Mouse (Mus musculus): ENCODE measurements around the gene Gtf2f2. TPM values are rescaled to one million over a fixed set of nuclear protein-coding genes. Genes with fewer than 3 reads are reported as not detected.

The Gtf2f2 gene
- total and polyA plus RNA-seq, 2 experiments from 2014 or later, result 14.8 to 41.3 TPM

- H3K9me3 ChIP-seq (ENCODE audit: low read length), result no peaks in the 10 kb centered on the region
- H3K27ac ChIP-seq, result peak overlapping the region; percentile 69; the same call in 1 of the 2 replicates
- DNase-seq (ENCODE audit: low spot score) (peak; percentile 66), ATAC-seq (peak; percentile 91)
- no peak overlapping the region for H3K4me2 ChIP-seq (ENCODE audit: low read depth, low read length)
- H3K36me3 ChIP-seq (ENCODE audit: insufficient read depth, low read length), result no peaks in the 10 kb centered on the region
- H3K4me1 ChIP-seq (ENCODE audit: insufficient read depth, low read length), result no peaks in the 10 kb centered on the region
- no peak overlapping the region for H3K4me3 ChIP-seq (ENCODE audit: low read length)
- no peaks in the 10 kb centered on the region for H3K27me3 ChIP-seq (ENCODE audit: insufficient read depth, low read length)
- no peak overlapping the region for H3K9ac ChIP-seq (replicated peaks; ENCODE audit: low read length)
- TF ChIP-seq CTCF (IDR thresholded peaks at IDR 0.05; ENCODE audit: low read depth), result no peak
- WGBS, result 26% methylated on average over 4 of the region's 4 CpGs
Measured at GRCm38 (mm10) chr14:75985112-75985511, 25.6 kb downstream of the Gtf2f2 start.

- no peaks in the 10 kb centered on the region for H3K9me3 ChIP-seq (ENCODE audit: low read length)
- ATAC-seq, result no peak
- no peaks in the 10 kb centered on the region for H3K36me3 ChIP-seq (ENCODE audit: insufficient read depth, low read length)
- H3K27ac ChIP-seq, result peak overlapping the region; percentile 69
- WGBS, result 72% methylated on average over 2 of the region's 2 CpGs
- no peaks in the 10 kb centered on the region for H3K4me1 ChIP-seq (ENCODE audit: insufficient read depth, low read length)
- no peak overlapping the region for H3K4me3 ChIP-seq (ENCODE audit: low read length)
- no peaks in the 10 kb centered on the region for H3K27me3 ChIP-seq (ENCODE audit: insufficient read depth, low read length)
- no peak overlapping the region for H3K4me2 ChIP-seq (ENCODE audit: low read depth, low read length)
- no peak for TF ChIP-seq CTCF (IDR thresholded peaks at IDR 0.05; ENCODE audit: low read depth)
- H3K9ac ChIP-seq (replicated peaks; ENCODE audit: low read length), result no peak overlapping the region
- no peak for DNase-seq (ENCODE audit: low spot score)
Measured at GRCm38 (mm10) chr14:75983891-75984290, 26.8 kb downstream of the Gtf2f2 start.

GRCm38 (mm10) chr14:75981231-75981630 is 29.4 kb downstream of the Gtf2f2 start:
- Histone ChIP-seq H3K9ac (replicated peaks; ENCODE audit: low read length) (no peak overlapping the region), H3K9me3 (ENCODE audit: low read length) (no peaks in the 10 kb centered on the region), H3K27me3 (ENCODE audit: insufficient read depth, low read length) (no peaks in the 10 kb centered on the region), H3K36me3 (ENCODE audit: insufficient read depth, low read length) (no peaks in the 10 kb centered on the region), H3K4me2 (ENCODE audit: low read depth, low read length) (no peak overlapping the region), H3K4me3 (ENCODE audit: low read length) (no peak overlapping the region), H3K4me1 (ENCODE audit: insufficient read depth, low read length) (no peaks in the 10 kb centered on the region), H3K27ac (peak overlapping the region; percentile 22; the same call in 1 of the 2 replicates)
- no peak for TF ChIP-seq CTCF (IDR thresholded peaks at IDR 0.05; ENCODE audit: low read depth)
- WGBS, result 70% methylated on average over 3 of the region's 3 CpGs
- ATAC-seq, result no peak; the same call in 1 of the 2 replicates
- DNase-seq (ENCODE audit: low spot score), result peak; percentile 30

GRCm38 (mm10) chr14:75976107-75976506 is 34.6 kb downstream of the Gtf2f2 start:
- Histone ChIP-seq H3K36me3 (ENCODE audit: insufficient read depth, low read length) (no peaks in the 10 kb centered on the region), H3K9me3 (ENCODE audit: low read length) (no peaks in the 10 kb centered on the region), H3K9ac (replicated peaks; ENCODE audit: low read length) (no peak overlapping the region), H3K27ac (no peak overlapping the region), H3K4me2 (ENCODE audit: low read depth, low read length) (no peak overlapping the region), H3K4me1 (ENCODE audit: insufficient read depth, low read length) (no peaks in the 10 kb centered on the region), H3K4me3 (ENCODE audit: low read length) (no peak overlapping the region), H3K27me3 (ENCODE audit: insufficient read depth, low read length) (no peaks in the 10 kb centered on the region)
- TF ChIP-seq CTCF (IDR thresholded peaks at IDR 0.05; ENCODE audit: low read depth), result no peak
- ATAC-seq, result no peak
- DNase-seq (ENCODE audit: low spot score), result no peak
- WGBS, result 67% methylated on average over 3 of the region's 3 CpGs

GRCm38 (mm10) chr14:75967291-75967690 is 43.4 kb downstream of the Gtf2f2 start:
- WGBS, result 73% methylated on average over 5 of the region's 5 CpGs
- H3K27me3 ChIP-seq (ENCODE audit: insufficient read depth, low read length), result no peaks in the 10 kb centered on the region
- H3K9me3 ChIP-seq (ENCODE audit: low read length), result no peaks in the 10 kb centered on the region
- no peak for ATAC-seq
- no peaks in the 10 kb centered on the region for H3K4me1 ChIP-seq (ENCODE audit: insufficient read depth, low read length)
- H3K4me2 ChIP-seq (ENCODE audit: low read depth, low read length), result no peak overlapping the region
- DNase-seq (ENCODE audit: low spot score), result no peak
- no peak overlapping the region for H3K27ac ChIP-seq
- H3K4me3 ChIP-seq (ENCODE audit: low read length), result no peak overlapping the region
- H3K36me3 ChIP-seq (ENCODE audit: insufficient read depth, low read length), result no peaks in the 10 kb centered on the region
- no peak overlapping the region for H3K9ac ChIP-seq (replicated peaks; ENCODE audit: low read length)
- TF ChIP-seq CTCF (IDR thresholded peaks at IDR 0.05; ENCODE audit: low read depth), result no peak

GRCm38 (mm10) chr14:75964433-75964832 is 46.2 kb downstream of the Gtf2f2 start:
- WGBS, result 92% methylated on average over 1 of the region's 1 CpGs
- no peak for ATAC-seq

GRCm38 (mm10) chr14:75964000-75964399 is 46.7 kb downstream of the Gtf2f2 start:
- no peak for TF ChIP-seq CTCF (IDR thresholded peaks at IDR 0.05; ENCODE audit: low read depth)
- Histone ChIP-seq H3K4me1 (ENCODE audit: insufficient read depth, low read length) (no peaks in the 10 kb centered on the region), H3K27ac (no peak overlapping the region), H3K4me2 (ENCODE audit: low read depth, low read length) (peak overlapping the region; percentile 53), H3K36me3 (ENCODE audit: insufficient read depth, low read length) (no peaks in the 10 kb centered on the region), H3K9me3 (ENCODE audit: low read length) (no peaks in the 10 kb centered on the region), H3K9ac (replicated peaks; ENCODE audit: low read length) (no peak overlapping the region), H3K27me3 (ENCODE audit: insufficient read depth, low read length) (no peaks in the 10 kb centered on the region), H3K4me3 (ENCODE audit: low read length) (peak overlapping the region; percentile 35)
- ATAC-seq, result no peak
- 49% methylated on average over 5 of the region's 5 CpGs for WGBS
- no peak for DNase-seq (ENCODE audit: low spot score)

More at GRCm38 (mm10) chr14:75964433-75964832, 46.2 kb downstream of the Gtf2f2 start:
- no peak overlapping the region for H3K9ac ChIP-seq (replicated peaks; ENCODE audit: low read length)
- no peak for TF ChIP-seq CTCF (IDR thresholded peaks at IDR 0.05; ENCODE audit: low read depth)
- H3K4me2 ChIP-seq (ENCODE audit: low read depth, low read length), result peak overlapping the region; percentile 53
- no peak for DNase-seq (ENCODE audit: low spot score)
- no peaks in the 10 kb centered on the region for H3K9me3 ChIP-seq (ENCODE audit: low read length)
- no peaks in the 10 kb centered on the region for H3K36me3 ChIP-seq (ENCODE audit: insufficient read depth, low read length)
- no peak overlapping the region for H3K27ac ChIP-seq
- H3K27me3 ChIP-seq (ENCODE audit: insufficient read depth, low read length), result no peaks in the 10 kb centered on the region
- H3K4me1 ChIP-seq (ENCODE audit: insufficient read depth, low read length), result no peaks in the 10 kb centered on the region
- H3K4me3 ChIP-seq (ENCODE audit: low read length), result no peak overlapping the region
